Mouse (Mus musculus) kidney, embryonic 14.5 days (tissue): ENCODE measurements around the gene Fzd4. TPM values are rescaled to one million over a fixed set of nuclear protein-coding genes. Genes with fewer than 3 reads are reported as not detected.
A peak's percentile ranks its signal among the peaks of the same experiment; 100 is the strongest.

Experiments
- ATAC-seq: fragments of 200-750 bp; cut with Nextera tagmentation; 2 replicates; pipeline ENCODE4 v1.8.0; 2017; ENCODE audit warnings: moderate number of reproducible peaks, mild to moderate bottlenecking, moderate TSS enrichment, moderate library complexity; ENCODE audit not compliant: low FRiP score, low TSS enrichment
- H3K27ac ChIP-seq: fragments of 300-500 bp; sonication (generic); 2 replicates; pipeline ENCODE4 v1.5.1; 2014; ENCODE audit warnings: low read depth, mild to moderate bottlenecking, low read length, moderate library complexity, mixed read lengths
- H3K27me3 ChIP-seq: fragments of 300-500 bp; sonication (generic); 2 replicates; pipeline ENCODE4 v1.6.1; 2014; ENCODE audit warnings: mild to moderate bottlenecking, low read length; ENCODE audit not compliant: control insufficient read depth, insufficient read depth
- H3K36me3 ChIP-seq: fragments of 300-500 bp; sonication (generic); 2 replicates; pipeline ENCODE4 v1.6.1; 2014; ENCODE audit warnings: low read length, mixed read lengths; ENCODE audit not compliant: control insufficient read depth, insufficient read depth
- H3K4me1 ChIP-seq: fragments of 300-500 bp; sonication (generic); 2 replicates; pipeline ENCODE4 v1.6.1; 2014; ENCODE audit warnings: low read length, mixed read lengths; ENCODE audit not compliant: control insufficient read depth, insufficient read depth
- H3K4me2 ChIP-seq: fragments of 300-500 bp; sonication (generic); replicated peaks from 2 replicates; pipeline ENCODE4 v1.6.1; 2014; ENCODE audit warnings: low read depth, mild to moderate bottlenecking, low read length
- H3K4me3 ChIP-seq: fragments of 300-500 bp; sonication (generic); 2 replicates; pipeline ENCODE4 v1.5.1; 2014; ENCODE audit warnings: mild to moderate bottlenecking, low read length
- H3K9ac ChIP-seq: fragments of 300-500 bp; sonication (generic); 2 replicates; pipeline ENCODE4 v1.6.1; 2014; ENCODE audit warnings: low read depth, mild to moderate bottlenecking, low read length, moderate library complexity
- H3K9me3 ChIP-seq: fragments of 300-500 bp; sonication (generic); 2 replicates; pipeline ENCODE4 v1.6.1; 2016; ENCODE audit warnings: low read length; ENCODE audit not compliant: control insufficient read depth
- WGBS: fragments of 180-500 bp; shearing (Covaris S2); extraction: QIAGEN DNeasy Blood & Tissue Kit; methylation state at CpG from one replicate; pipeline ENCODE4 v1.1.7; 2014; 5-methylcytosine and 5-hydroxymethylcytosine counted together
- polyA plus RNA-seq: library from polyadenylated mRNA; unstranded; fragments of >200 nt; fragmentation: Nextera tagmentation; extraction: Ambion mirVana; gene quantifications from 2 replicates; pipeline ENCODE4 v1.2.1, GENCODE M21; 2014

Fzd4 gene
- polyA plus RNA-seq, 1 experiment from 2014 or later, result 42.0 TPM

GRCm38 (mm10) chr7:89395399-89395798, 8.8 kb upstream of the Fzd4 start:
- Histone ChIP-seq H3K9me3 (no peaks in the 10 kb centered on the region), H3K36me3 (no peaks in the 10 kb centered on the region), H3K27me3 (no peaks in the 10 kb centered on the region), H3K4me1 (no peaks in the 10 kb centered on the region), H3K4me2 (no peak overlapping the region), H3K9ac (no peak overlapping the region), H3K4me3 (no peak overlapping the region), H3K27ac (no peak overlapping the region)
- no peak for ATAC-seq
- WGBS, result 89% methylated on average over 1 of the region's 1 CpGs

GRCm38 (mm10) chr7:89396386-89396785, 7.8 kb upstream of the Fzd4 start:
- H3K27me3 ChIP-seq, result no peaks in the 10 kb centered on the region
- 81% methylated on average over 8 of the region's 8 CpGs for WGBS
- peaks cover 4% of the 10 kb centered on the region; the same call in 1 of the 2 replicates for H3K4me1 ChIP-seq
- ATAC-seq, result no peak
- no peaks in the 10 kb centered on the region for H3K9me3 ChIP-seq
- no peak overlapping the region for H3K9ac ChIP-seq
- no peak overlapping the region for H3K27ac ChIP-seq
- no peaks in the 10 kb centered on the region for H3K36me3 ChIP-seq
- H3K4me3 ChIP-seq, result no peak overlapping the region
- no peak overlapping the region for H3K4me2 ChIP-seq

- H3K9ac ChIP-seq, result no peak overlapping the region
Observed at GRCm38 (mm10) chr7:89397837-89398534, 6.2 kb upstream of the Fzd4 start.

GRCm38 (mm10) chr7:89400721-89401120, 3.4 kb upstream of the Fzd4 start:
- ATAC-seq, result no peak
- H3K4me3 ChIP-seq, result no peak overlapping the region
- H3K27ac ChIP-seq, result peak overlapping the region; percentile 52; the same call in 1 of the 2 replicates
- H3K9me3 ChIP-seq, result no peaks in the 10 kb centered on the region
- H3K4me2 ChIP-seq, result no peak overlapping the region
- WGBS, result 85% methylated on average over 2 of the region's 2 CpGs
- H3K27me3 ChIP-seq, result no peaks in the 10 kb centered on the region
- H3K4me1 ChIP-seq, result peaks cover 15% of the 10 kb centered on the region
- H3K9ac ChIP-seq, result no peak overlapping the region
- no peaks in the 10 kb centered on the region for H3K36me3 ChIP-seq

More at GRCm38 (mm10) chr7:89397837-89398534, 6.2 kb upstream of the Fzd4 start:
- H3K4me2 ChIP-seq, result no peak overlapping the region
- H3K27me3 ChIP-seq, result no peaks in the 10 kb centered on the region
- no peak overlapping the region for H3K4me3 ChIP-seq
- 78% methylated on average over 3 of the region's 3 CpGs for WGBS
- ATAC-seq, result no peak
- no peaks in the 10 kb centered on the region for H3K9me3 ChIP-seq
- H3K27ac ChIP-seq, result no peak overlapping the region
- H3K4me1 ChIP-seq, result peaks cover 15% of the 10 kb centered on the region
- no peaks in the 10 kb centered on the region for H3K36me3 ChIP-seq

GRCm38 (mm10) chr7:89401136-89401858, 2.9 kb upstream of the Fzd4 start:
- no peak for ATAC-seq
- H3K4me3 ChIP-seq, result no peak overlapping the region; the same call in 1 of the 2 replicates
- no peaks in the 10 kb centered on the region for H3K9me3 ChIP-seq
- H3K27ac ChIP-seq, result peak overlapping the region; percentile 52; the same call in 1 of the 2 replicates
- H3K4me2 ChIP-seq, result no peak overlapping the region; the same call in none of the 2 replicates
- WGBS, result 44% methylated on average over 11 of the region's 11 CpGs
- no peaks in the 10 kb centered on the region for H3K27me3 ChIP-seq
- H3K9ac ChIP-seq, result no peak overlapping the region
- peaks cover 15% of the 10 kb centered on the region for H3K4me1 ChIP-seq
- H3K36me3 ChIP-seq, result no peaks in the 10 kb centered on the region

- Histone ChIP-seq H3K27me3 (no peaks in the 10 kb centered on the region), H3K9me3 (no peaks in the 10 kb centered on the region), H3K9ac (no peak overlapping the region), H3K4me2 (peak overlapping the region; percentile 22; the same call in 1 of the 2 replicates), H3K4me3 (no peak overlapping the region; the same call in 1 of the 2 replicates), H3K36me3 (0 out of 2 replicates have a peak, but pooled peaks cover under 1% of the 10 kb centered on the region), H3K4me1 (peaks cover 19% of the 10 kb centered on the region), H3K27ac (peak overlapping the region; percentile 52; the same call in 1 of the 2 replicates)
- 47% methylated on average over 3 of the region's 3 CpGs for WGBS
- no peak for ATAC-seq
Observed at GRCm38 (mm10) chr7:89401936-89402335, 2.2 kb upstream of the Fzd4 start.

GRCm38 (mm10) chr7:89403053-89403972, 842 bp upstream of the Fzd4 start:
- Histone ChIP-seq H3K9me3 (no peaks in the 10 kb centered on the region), H3K4me3 (peak overlapping the region; percentile 93), H3K27me3 (no peaks in the 10 kb centered on the region), H3K4me2 (peak overlapping the region; percentile 85), H3K9ac (peak overlapping the region; percentile 92), H3K4me1 (peaks cover 33% of the 10 kb centered on the region), H3K27ac (peak overlapping the region; percentile 87), H3K36me3 (peaks cover 14% of the 10 kb centered on the region; the same call in 1 of the 2 replicates)
- ATAC-seq, result peak; percentile 82
- 2% methylated on average over 52 of the region's 52 CpGs for WGBS

- peak overlapping the region; percentile 85 for H3K4me2 ChIP-seq
- WGBS, result under 1% methylated on average over 35 of the region's 35 CpGs
- H3K27me3 ChIP-seq, result no peaks in the 10 kb centered on the region
- H3K27ac ChIP-seq, result peak overlapping the region; percentile 92
- no peaks in the 10 kb centered on the region for H3K9me3 ChIP-seq
- H3K9ac ChIP-seq, result peak overlapping the region; percentile 92
- peaks cover 25% of the 10 kb centered on the region; the same call in 1 of the 2 replicates for H3K36me3 ChIP-seq
- ATAC-seq, result 0 out of 2 replicates have a peak, but pooled peaks have one; percentile 1
- H3K4me1 ChIP-seq, result peaks cover 48% of the 10 kb centered on the region
- H3K4me3 ChIP-seq, result peak overlapping the region; percentile 93
Observed at GRCm38 (mm10) chr7:89404734-89405440, 732 bp downstream of the Fzd4 start.
